Mouse (Mus musculus): ENCODE results near the gene Myo18a. TPM values are rescaled to one million over a fixed set of nuclear protein-coding genes. Genes with fewer than 3 reads are reported as not detected.

Myo18a gene
- polyA plus RNA-seq, 1 experiment from 2014 or later: 38.2 TPM

DNA sequence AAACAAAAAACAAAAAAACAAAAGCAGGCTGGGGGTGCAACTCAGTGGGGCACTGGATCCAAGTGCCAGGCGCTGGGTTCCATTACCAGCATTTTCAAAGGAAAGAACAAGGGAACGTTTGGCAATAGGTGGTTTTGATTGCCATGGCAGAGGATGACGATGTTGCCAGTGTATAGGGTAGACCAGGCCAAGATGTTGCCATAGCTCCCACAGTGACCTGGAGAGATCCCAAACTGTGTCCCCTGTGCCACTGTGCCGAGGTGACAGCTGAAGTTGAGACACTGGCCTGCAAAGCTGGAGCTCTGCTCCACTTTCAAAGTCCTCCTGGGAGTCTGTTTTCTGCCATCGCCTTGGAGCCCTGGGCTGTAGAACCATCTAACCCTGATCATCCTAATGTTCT lies 14.1 kb upstream of the Myo18a start:
- H3K4me1 ChIP-seq: no peaks in the 10 kb centered on the region
- H3K9ac ChIP-seq: no peak overlapping the region
- 76% methylated on average over 5 of the region's 5 CpGs for WGBS

DNA sequence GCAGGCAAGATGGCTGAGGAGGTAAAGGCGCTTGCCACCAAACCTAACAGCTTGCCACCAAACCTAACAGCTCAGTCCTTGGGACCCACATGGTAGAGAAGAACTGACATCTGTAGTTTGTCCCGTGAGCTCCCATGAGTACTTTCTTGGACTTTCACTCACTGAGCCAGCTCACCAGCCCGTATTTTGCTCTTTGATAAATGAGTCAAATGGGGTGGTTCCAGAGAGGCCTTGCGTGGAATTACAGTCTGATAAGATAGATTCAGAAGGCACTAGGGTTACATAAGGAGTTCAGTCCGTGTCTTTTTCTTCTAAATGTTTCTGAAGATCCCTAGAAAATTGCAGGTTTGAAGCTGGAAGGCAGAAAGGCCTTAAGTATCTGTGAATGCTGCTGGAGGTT lies 10.5 kb upstream of the Myo18a start:
- Histone ChIP-seq H3K9me3 (replicated peaks) (no peaks in the 10 kb centered on the region), H3K27me3 (peaks cover 3% of the 10 kb centered on the region; the same call in 1 of the 2 replicates), H3K36me3 (ENCODE audit: poor library complexity, severe bottlenecking) (no peaks in the 10 kb centered on the region), H3K9ac (no peak overlapping the region), H3K4me1 (no peaks in the 10 kb centered on the region), H3K4me3 (no peak overlapping the region), H3K4me2 (no peak overlapping the region), H3K27ac (no peak overlapping the region)
- WGBS: 84% methylated on average over 5 of the region's 5 CpGs
- ATAC-seq: no peak

More for the DNA sequence above, 14.1 kb upstream of the Myo18a start:
- Histone ChIP-seq H3K4me3 (no peak overlapping the region), H3K9me3 (replicated peaks) (no peaks in the 10 kb centered on the region), H3K4me2 (no peak overlapping the region), H3K27ac (no peak overlapping the region), H3K36me3 (ENCODE audit: poor library complexity, severe bottlenecking) (no peaks in the 10 kb centered on the region), H3K27me3 (peaks cover 3% of the 10 kb centered on the region; the same call in 1 of the 2 replicates)
- ATAC-seq: no peak

DNA sequence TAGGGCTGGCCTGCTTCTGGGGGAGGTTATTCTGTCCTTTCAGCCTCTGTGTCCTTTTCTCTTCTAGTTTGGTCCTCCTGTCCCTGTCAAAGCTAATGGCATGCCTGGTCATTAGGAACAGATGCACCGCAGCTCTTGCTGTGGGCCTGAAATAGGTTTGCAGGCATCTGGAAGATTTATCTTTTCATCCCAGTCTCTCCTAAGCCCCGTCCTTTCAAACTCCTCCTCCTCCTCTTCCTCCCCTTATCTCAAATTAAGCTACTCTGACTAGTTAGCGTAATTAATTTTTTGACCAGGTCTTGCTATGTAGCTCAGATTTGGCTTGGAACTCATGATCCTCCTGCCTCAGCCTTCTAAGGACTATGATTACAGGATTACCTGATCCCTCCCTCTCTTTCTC lies 9.6 kb upstream of the Myo18a start:
- H3K36me3 ChIP-seq (ENCODE audit: poor library complexity, severe bottlenecking): no peaks in the 10 kb centered on the region
- H3K4me3 ChIP-seq: no peak overlapping the region
- no peak overlapping the region for H3K4me2 ChIP-seq
- no peak overlapping the region for H3K27ac ChIP-seq
- WGBS: 77% methylated on average over 3 of the region's 3 CpGs
- ATAC-seq: no peak
- no peaks in the 10 kb centered on the region for H3K9me3 ChIP-seq (replicated peaks)
- H3K9ac ChIP-seq: no peak overlapping the region
- peaks cover 4% of the 10 kb centered on the region for H3K4me1 ChIP-seq
- peaks cover 3% of the 10 kb centered on the region; the same call in 1 of the 2 replicates for H3K27me3 ChIP-seq

DNA sequence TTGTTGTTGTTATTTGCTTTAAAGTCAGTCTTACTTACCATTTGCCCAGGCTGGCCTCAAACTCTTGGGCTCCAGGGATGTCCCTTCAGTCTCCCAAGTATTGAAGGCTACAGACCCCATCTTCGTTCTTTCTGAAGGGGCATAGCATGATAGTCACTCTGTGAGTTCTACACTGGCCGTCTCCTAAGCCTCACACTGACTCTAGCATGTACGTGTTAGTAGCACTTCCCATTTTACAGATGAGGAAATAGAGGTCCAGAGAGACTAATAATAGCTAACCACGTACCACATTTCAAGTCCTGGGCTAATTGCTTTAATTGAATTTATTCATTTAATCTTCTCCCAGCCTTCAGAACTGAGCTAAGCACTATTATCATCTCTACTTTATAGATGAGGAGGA lies 3.0 kb upstream of the Myo18a start:
- no peaks in the 10 kb centered on the region for H3K9me3 ChIP-seq (replicated peaks)
- no peak overlapping the region for H3K27ac ChIP-seq
- no peak overlapping the region for H3K4me3 ChIP-seq
- H3K9ac ChIP-seq: no peak overlapping the region
- 89% methylated on average over 4 of the region's 4 CpGs for WGBS
- H3K4me1 ChIP-seq: peaks cover 24% of the 10 kb centered on the region
- no peak for ATAC-seq
- no peaks in the 10 kb centered on the region for H3K36me3 ChIP-seq (ENCODE audit: poor library complexity, severe bottlenecking)
- H3K4me2 ChIP-seq: no peak overlapping the region
- H3K27me3 ChIP-seq: 0 out of 2 replicates have a peak, but pooled peaks cover 7% of the 10 kb centered on the region

DNA sequence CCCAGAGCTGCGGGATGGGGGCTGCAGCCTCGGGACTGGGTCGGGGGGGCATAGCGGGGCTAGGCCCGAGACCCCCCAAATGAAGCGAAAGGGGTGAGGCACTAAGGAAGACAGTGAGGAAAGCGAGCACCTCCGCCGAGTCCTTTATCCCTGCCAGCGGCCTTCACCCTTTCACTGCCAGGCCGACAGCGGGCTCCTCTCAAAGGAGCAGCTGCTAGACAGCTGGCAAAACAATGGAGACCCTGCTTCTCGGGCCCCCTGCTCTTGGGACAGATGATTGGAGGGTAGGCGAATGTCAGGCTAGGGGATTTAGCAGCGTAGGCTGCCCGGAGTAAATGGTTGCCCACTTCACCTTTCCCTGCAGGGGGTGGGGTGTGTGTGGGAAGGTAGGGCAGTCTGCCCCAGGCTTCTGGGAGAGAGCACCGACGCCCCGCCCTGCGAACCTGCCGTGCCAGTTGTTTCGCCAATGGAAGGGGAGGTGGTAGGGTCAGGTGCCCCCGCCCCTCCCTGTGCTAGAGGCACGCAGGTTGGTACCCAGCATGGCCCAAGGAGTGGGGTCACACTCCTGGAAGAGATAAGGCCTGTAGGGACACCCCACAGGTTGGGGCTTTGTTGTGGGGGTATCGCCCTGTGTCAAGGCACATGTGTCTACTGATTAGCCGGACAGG lies 761 bp downstream of the Myo18a start:
- Histone ChIP-seq H3K36me3 (ENCODE audit: poor library complexity, severe bottlenecking) (no peaks in the 10 kb centered on the region), H3K9me3 (replicated peaks) (no peaks in the 10 kb centered on the region), H3K9ac (peak overlapping the region; percentile 97), H3K4me1 (peaks cover 39% of the 10 kb centered on the region), H3K4me3 (peak overlapping the region; percentile 95), H3K27ac (peak overlapping the region; percentile 97), H3K27me3 (0 out of 2 replicates have a peak, but pooled peaks cover 7% of the 10 kb centered on the region), H3K4me2 (peak overlapping the region; percentile 96)
- peak; percentile 75 for ATAC-seq
- 3% methylated on average over 26 of the region's 26 CpGs for WGBS

DNA sequence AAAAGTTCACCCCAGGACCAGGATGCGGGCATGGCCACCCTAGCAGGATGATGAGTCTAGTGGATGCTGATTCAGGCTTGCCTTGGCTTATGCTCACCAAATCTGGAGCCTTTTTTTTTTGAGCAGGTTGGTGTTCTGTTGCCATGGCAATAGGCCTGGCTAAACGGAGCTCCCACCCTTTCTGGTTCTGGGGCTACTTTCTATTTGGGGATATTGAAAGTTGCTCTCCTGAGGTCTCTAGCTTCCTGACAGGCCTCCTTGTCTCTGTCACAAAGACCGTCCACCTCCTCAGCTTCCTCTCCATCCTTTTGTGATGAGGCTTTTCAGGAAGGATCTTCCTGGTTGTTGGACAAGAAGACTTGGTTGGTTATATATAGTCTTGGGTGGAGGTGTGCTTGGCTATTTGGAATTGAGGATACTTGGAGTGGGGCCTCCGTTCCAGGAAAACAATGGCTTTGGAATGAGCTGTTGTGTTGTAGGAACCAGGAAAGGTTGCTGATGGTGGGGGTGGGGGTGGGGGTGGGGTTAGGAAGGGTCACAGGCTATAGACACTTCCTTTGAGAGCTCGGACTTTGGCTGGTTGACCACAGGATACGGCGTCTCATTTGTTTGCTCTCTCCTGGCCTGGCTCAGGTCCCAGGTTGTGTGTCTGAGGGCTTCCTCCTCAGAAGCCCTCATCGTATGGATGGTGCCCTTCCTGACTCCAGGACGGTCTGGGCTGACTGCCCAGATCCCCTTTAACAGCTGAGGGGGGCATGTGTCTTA lies 1.8 kb downstream of the Myo18a start:
- Histone ChIP-seq H3K27ac (no peak overlapping the region), H3K9me3 (replicated peaks) (no peaks in the 10 kb centered on the region), H3K4me1 (peaks cover 42% of the 10 kb centered on the region), H3K4me2 (peak overlapping the region; percentile 96), H3K27me3 (0 out of 2 replicates have a peak, but pooled peaks cover 7% of the 10 kb centered on the region), H3K9ac (peak overlapping the region; percentile 97; the same call in 1 of the 2 replicates), H3K36me3 (ENCODE audit: poor library complexity, severe bottlenecking) (no peaks in the 10 kb centered on the region), H3K4me3 (peak overlapping the region; percentile 95)
- WGBS: 64% methylated on average over 9 of the region's 9 CpGs
- no peak for ATAC-seq

DNA sequence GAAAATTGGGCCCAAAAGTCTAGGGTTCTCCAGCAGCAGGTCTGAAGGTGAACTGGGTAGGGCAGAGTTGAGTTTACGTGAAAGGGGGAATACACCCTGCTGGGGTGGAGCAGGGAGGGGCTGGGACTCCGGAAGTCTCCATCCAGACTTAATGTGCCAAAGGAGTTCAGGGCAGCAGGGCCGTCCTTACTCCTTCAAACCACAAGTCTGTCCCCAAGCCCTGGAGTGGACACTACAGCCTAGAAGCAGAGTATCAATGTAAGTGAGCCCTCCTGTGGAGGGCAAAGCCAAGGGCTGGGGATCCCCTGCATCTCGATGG lies 2.4 kb downstream of the Myo18a start:
- Histone ChIP-seq H3K9me3 (replicated peaks) (no peaks in the 10 kb centered on the region), H3K4me2 (peak overlapping the region; percentile 96), H3K36me3 (ENCODE audit: poor library complexity, severe bottlenecking) (no peaks in the 10 kb centered on the region), H3K27ac (no peak overlapping the region), H3K9ac (0 out of 2 replicates have a peak overlapping the region, but pooled peaks have one; percentile 14), H3K27me3 (0 out of 2 replicates have a peak, but pooled peaks cover 7% of the 10 kb centered on the region), H3K4me1 (peaks cover 42% of the 10 kb centered on the region), H3K4me3 (peak overlapping the region; percentile 17; the same call in 1 of the 2 replicates)
- ATAC-seq: no peak
- 43% methylated on average over 4 of the region's 4 CpGs for WGBS

DNA sequence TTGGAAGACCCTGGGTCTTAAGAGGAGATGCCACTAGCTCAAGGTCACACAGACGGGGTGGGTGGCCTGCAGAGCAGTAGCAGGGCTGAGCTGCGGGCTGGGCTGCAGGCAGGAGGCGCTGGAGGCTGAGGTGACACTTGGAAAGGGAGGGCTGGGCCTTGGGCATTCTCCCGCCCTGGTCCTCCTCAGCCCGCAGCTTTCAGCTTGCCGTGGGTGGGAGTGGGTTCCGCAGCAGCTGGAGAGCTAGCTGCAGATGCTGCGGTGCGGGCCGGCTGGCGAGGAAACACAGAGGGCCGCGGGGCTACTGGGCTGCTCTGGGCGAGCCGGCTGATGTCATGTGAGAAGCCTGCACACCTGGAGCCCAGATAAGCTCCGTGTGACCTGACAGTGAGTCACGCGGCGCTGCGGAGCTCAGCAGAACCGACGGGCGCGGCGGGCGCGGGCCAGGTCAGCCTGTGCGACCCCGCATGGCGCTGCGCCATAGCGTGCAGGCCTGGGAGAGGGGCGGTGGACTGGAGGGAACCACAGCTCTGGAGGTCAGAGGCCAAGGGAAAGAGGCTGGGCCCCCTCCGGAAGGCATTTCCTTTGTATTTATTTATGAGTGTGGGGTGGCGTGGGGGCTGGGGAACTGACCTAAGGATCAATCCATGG lies 3.4 kb downstream of the Myo18a start:
- ATAC-seq: no peak
- H3K27ac ChIP-seq: no peak overlapping the region; the same call in 1 of the 2 replicates
- H3K36me3 ChIP-seq (ENCODE audit: poor library complexity, severe bottlenecking): no peaks in the 10 kb centered on the region
- peak overlapping the region; percentile 34 for H3K4me3 ChIP-seq
- no peaks in the 10 kb centered on the region for H3K9me3 ChIP-seq (replicated peaks)
- 0 out of 2 replicates have a peak, but pooled peaks cover 3% of the 10 kb centered on the region for H3K27me3 ChIP-seq
- peaks cover 42% of the 10 kb centered on the region for H3K4me1 ChIP-seq
- WGBS: 4% methylated on average over 35 of the region's 35 CpGs
- peak overlapping the region; percentile 64 for H3K9ac ChIP-seq
- peak overlapping the region; percentile 96 for H3K4me2 ChIP-seq

DNA sequence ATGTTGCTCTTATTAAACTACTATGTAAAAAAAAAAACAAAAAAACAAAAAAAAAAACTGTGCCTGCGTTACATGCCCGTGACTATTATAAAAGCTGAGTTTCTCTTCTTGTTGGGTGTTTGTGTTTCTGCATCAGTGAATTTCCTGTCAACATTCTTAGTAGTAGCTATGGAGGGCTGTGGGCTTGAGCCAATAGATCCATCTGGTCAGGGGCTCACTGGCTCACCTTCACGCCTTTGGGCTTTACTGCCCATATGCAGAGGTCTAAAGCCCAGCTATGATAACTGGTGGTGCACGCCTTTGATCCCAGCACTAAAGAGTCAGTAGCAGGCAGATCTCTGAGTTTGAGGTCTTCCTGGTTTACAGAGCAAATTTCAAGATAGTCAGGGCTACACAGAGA lies 6.5 kb downstream of the Myo18a start:
- Histone ChIP-seq H3K9ac (no peak overlapping the region), H3K4me1 (peaks cover 29% of the 10 kb centered on the region), H3K4me2 (no peak overlapping the region), H3K4me3 (no peak overlapping the region), H3K27ac (no peak overlapping the region), H3K36me3 (ENCODE audit: poor library complexity, severe bottlenecking) (no peaks in the 10 kb centered on the region), H3K27me3 (no peaks in the 10 kb centered on the region), H3K9me3 (replicated peaks) (no peaks in the 10 kb centered on the region)
- no peak for ATAC-seq
- WGBS: 83% methylated on average over 4 of the region's 4 CpGs

DNA sequence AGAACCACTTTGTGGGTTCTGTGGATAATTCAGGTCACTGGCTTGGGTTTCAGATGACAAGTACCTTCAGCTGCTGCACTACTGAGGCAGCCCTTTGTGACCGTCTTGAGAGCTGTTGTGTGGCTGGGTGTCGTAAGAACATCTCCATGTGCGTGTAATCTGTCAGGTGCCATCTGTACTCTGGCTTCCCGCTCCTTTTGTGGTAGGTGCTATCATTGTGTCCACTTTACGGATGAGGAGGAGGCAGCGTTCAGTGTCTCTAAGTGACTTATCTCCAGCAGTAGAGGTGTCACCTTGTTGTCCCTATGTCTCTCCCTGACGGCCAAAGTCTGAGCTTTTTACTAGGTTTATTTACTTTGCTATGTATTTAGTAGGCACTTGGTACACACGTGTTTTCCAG lies 7.3 kb downstream of the Myo18a start:
- no peak overlapping the region for H3K4me2 ChIP-seq
- peaks cover 21% of the 10 kb centered on the region for H3K4me1 ChIP-seq
- no peak overlapping the region for H3K4me3 ChIP-seq
- no peak overlapping the region for H3K9ac ChIP-seq
- no peaks in the 10 kb centered on the region for H3K9me3 ChIP-seq (replicated peaks)
- H3K27ac ChIP-seq: no peak overlapping the region
- no peak for ATAC-seq
- no peaks in the 10 kb centered on the region for H3K27me3 ChIP-seq
- WGBS: 85% methylated on average over 8 of the region's 8 CpGs
- H3K36me3 ChIP-seq (ENCODE audit: poor library complexity, severe bottlenecking): no peaks in the 10 kb centered on the region

DNA sequence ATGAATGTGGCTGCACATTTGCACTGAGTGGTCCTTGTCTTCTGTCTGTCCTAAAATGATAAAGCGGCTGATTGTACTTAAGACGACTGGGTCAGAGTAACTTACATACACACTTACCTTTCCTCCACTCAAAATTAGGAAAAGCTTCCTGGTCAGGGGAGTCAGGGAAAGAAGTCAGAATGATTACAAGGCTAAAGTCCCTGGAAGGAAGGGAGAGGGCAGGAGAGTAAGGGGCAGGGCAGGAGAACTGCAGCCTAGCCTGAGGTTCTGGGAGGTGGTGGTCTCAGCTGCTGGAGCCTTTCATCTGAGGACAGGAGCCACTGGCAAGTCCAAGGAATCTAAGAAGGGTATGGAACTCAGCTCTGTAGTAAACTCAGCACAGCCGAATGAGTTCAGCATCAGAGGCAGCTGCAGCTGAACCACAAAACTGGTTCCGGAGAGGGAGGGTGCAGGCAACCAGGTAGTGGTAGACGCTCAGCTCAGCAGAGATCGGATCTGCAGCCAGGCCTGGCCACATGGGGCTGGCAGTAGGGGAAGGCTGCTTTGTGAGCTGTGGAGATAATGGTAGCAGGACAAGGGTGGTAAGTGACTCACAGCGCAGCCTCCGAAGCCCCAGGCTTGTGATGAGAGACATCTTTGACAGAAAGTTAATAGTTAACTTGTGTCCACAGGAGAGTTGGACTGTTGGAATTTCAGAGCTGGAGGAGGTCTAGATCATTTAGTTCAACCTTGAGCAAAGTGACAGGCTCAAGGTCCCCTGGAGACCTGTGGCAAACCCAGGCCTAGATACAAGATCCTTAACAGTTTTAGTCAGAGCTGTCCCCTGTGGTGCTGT lies 9.1 kb downstream of the Myo18a start:
- no peak for ATAC-seq
- no peak overlapping the region for H3K4me2 ChIP-seq
- H3K4me3 ChIP-seq: no peak overlapping the region
- no peaks in the 10 kb centered on the region; the same call in 1 of the 2 replicates for H3K36me3 ChIP-seq (ENCODE audit: poor library complexity, severe bottlenecking)
- 72% methylated on average over 8 of the region's 8 CpGs for WGBS
- no peaks in the 10 kb centered on the region for H3K9me3 ChIP-seq (replicated peaks)
- no peak overlapping the region for H3K9ac ChIP-seq
- H3K27ac ChIP-seq: no peak overlapping the region
- H3K27me3 ChIP-seq: no peaks in the 10 kb centered on the region
- peaks cover 13% of the 10 kb centered on the region for H3K4me1 ChIP-seq
